Mouse (Mus musculus) heart, postnatal 10 days (tissue): ENCODE measurements around the gene Zzef1. TPM values are rescaled to one million over a fixed set of nuclear protein-coding genes. Genes with fewer than 3 reads are reported as not detected.

Experiments used
- DNase-seq, 2 experiments: peaks; one replicate each; pipeline ENCODE4 v3.0.0; 2021
- intact Hi-C: fragments of 180-260 bp; cut with DNase I; formaldehyde crosslinking; loops from one replicate; pipeline ENCODE4 v1.15.1; 2025
- total RNA-seq, 2 experiments: library from RNA; stranded (reverse); gene quantifications; 2 replicates each; pipeline ENCODE4 v1.2.3; 2021

Gene Zzef1
- total RNA-seq, 2 experiments from 2014 or later: 28.0 to 33.2 TPM

GRCm38 (mm10) chr11:72872061-72872460 is 76.0 kb downstream of the Zzef1 start:
- intact Hi-C loops: no loop called here
- DNase-seq: no peak

- DNase-seq: no peak
- intact Hi-C loops: no loop called here
Observed at GRCm38 (mm10) chr11:72892623-72893022, 96.6 kb downstream of the Zzef1 start.

DNA sequence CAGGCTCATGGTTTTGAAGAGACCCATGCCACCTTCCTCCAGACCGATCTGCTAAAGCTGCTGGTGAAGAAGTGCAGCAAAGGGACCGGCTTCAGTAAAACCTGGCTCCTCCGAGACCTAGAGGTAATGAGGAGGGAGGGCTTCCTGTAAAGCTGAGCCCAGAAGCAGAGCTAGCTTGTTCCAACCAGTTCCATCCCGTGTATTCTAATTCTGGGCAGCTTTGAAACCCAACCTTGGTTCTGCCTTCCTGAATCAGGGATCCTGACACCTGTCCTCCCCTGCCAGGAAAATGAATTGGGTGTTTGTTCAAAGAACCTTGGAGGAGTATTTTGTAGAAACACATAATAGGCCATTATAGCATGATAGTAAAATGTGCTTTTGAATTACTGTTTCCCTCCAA is 112.4 kb downstream of the Zzef1 start:
- no peak for DNase-seq
- intact Hi-C loops: no loop called here

- DNase-seq: no peak
Observed at GRCm38 (mm10) chr11:72917299-72917996, 121.4 kb downstream of the Zzef1 start.

DNA sequence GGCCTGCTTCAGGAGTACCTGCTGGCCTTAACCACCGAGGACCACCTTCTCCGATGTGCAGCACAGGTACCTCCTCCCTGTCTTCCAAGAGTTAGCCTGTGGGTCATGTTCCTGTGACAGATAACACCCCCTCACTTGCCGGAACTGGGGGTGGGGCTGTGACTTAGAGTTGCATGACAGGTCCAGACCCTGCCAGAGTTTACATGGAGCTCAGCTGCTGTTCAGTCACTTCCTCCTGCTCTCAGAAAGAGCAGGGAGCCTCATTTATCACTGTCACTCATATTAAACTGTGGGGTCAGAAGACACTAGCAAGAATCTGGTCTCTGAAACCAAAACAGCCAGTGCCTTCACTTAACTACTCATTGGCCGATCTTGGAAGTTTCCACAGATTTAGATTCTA is 127.1 kb downstream of the Zzef1 start:
- DNase-seq: no peak
- intact Hi-C loops: no loop called here

More at GRCm38 (mm10) chr11:72917299-72917996, 121.4 kb downstream of the Zzef1 start:
- intact Hi-C loops: no loop called here

DNA sequence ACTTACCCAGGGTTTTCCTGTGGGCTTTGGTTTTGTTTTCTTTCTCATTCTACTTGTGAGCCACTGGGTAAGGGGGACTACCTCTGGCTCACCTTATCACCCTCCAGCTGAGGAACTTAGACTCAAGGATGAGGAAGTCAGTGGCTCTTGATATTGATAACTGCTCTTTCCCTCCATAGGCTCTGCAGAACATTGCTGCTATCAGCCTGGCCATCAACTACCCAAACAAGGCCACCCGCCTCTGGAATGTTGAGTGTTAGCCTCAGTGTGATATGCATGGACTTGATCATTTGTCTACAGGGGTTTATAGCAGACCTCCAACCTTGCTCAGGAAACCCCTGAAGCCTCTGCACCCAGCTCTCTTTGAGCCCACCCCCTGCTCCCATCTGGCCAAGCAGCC is 128.4 kb downstream of the Zzef1 start:
- intact Hi-C loops: no loop called here
- DNase-seq: no peak

DNA sequence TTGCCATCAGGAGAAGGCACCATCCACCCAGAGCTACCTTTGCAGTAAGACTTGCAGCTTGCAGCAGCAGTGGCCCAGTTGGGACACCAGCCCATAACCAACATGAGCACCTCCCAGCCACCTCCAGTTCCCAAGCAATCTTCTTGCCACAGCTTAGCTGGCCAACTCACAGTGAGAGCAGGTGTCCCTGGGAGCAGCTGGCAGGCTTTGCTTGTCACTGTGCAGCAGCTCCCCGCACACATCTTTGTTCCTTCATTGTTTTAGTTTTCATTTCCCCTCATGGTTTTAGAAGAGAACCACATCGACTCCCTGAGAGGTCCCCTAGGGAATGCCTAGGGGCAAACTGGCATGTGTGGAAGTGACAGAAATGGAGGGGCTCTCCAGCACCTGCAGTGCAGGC is 129.0 kb downstream of the Zzef1 start:
- intact Hi-C loops: loop anchor here (5.0 kb wide), 1 partner anchor 57 kb away; no protein-coding TSS in a partner anchor
- no peak for DNase-seq

GRCm38 (mm10) chr11:72926226-72926890 is 130.3 kb downstream of the Zzef1 start:
- intact Hi-C loops: loop anchor here (1.0 to 5.0 kb wide), 4 partner anchors 34 to 112 kb away; partner anchors contain the start of gene Atp2a3
- DNase-seq: peak; percentile 75 to 84

- no peak for DNase-seq
- intact Hi-C loops: loop anchor here (5.0 kb wide), 1 partner anchor 54 kb away; no protein-coding TSS in a partner anchor
Observed at GRCm38 (mm10) chr11:72928516-72928915, 132.5 kb downstream of the Zzef1 start.

DNA sequence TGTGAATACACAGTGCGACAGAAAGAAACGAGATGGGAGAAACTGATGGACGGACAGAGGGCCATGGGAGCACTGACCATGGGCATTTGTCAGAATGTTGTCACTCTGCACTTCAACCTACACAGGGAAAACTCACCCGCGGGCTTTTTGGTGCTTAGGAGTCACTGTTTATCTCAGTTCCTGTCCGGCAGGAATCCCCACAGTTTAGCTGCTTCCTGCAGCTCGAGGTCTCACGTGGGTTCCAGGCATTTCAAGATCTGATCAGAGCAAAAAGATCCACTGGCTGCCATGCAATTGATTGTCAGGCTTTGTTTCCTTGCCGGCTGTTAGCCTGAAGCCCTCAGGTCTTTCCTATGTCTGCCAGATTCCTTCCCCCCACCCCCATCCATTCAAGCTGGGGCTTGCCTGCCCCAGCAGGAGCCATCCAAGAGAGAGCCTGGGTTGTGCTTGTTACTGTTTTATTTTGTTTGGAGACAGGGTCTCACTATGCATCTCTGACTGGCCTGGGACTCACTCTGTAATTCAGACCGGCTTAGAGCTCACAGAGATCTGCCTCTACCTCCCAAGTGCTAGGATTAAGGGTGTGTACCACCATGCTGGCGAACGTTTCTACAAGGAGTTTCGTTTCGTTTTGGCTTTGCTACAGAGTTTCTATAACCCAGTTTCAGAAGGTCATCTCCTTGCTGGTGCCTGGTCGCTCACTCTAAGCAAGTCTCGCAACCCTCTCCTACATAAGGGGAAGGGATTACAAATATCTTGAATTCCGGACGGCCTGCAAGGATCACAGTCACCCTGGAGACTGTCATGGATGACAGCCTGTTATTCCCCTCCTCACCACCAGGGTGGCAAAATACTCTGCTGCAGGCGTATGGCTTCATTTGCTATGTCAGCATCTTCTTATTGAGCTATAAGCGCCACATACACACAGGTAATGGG is 144.4 kb downstream of the Zzef1 start:
- intact Hi-C loops: no loop called here
- DNase-seq: peak; percentile 58 to 73

- intact Hi-C loops: no loop called here
- peak; percentile 43 to 49 for DNase-seq
Observed at GRCm38 (mm10) chr11:72944996-72945793, 149.2 kb downstream of the Zzef1 start.

DNA sequence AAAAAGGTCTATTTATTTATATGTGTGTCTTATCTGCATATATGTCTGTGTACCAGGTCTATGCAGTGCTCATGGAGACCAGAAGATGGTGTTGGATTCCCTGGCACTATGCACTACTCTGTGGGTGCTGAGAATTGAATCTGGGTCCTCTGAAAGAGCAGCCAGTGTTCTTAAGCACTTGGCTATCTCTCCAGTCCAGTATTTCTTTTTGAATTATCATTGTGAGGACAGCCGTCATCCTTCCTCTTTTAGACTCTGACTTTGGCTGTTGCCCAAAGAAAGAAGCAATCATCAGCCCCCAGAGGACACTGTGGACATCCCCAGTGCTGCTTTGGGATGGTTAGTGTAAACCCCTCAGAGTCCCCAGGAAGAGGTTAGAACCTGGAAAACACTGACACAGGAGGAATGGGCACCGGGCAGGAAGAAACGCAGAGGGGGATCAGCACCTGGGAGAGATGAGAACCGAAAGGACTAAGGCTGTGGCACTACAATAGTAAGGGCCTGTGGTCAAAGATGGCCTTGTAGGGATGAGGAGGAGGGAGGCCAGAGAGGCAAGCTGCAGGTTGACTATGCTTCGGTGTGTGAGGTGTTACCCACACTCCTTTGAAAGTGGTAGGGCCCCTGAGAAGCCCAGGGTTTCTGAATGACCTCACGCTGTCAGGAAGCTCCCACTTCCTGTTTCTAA is 150.0 kb downstream of the Zzef1 start:
- intact Hi-C loops: no loop called here
- peak; percentile 62 to 65 for DNase-seq

GRCm38 (mm10) chr11:72946560-72947119 is 150.6 kb downstream of the Zzef1 start:
- no peak for DNase-seq
- intact Hi-C loops: no loop called here

DNA sequence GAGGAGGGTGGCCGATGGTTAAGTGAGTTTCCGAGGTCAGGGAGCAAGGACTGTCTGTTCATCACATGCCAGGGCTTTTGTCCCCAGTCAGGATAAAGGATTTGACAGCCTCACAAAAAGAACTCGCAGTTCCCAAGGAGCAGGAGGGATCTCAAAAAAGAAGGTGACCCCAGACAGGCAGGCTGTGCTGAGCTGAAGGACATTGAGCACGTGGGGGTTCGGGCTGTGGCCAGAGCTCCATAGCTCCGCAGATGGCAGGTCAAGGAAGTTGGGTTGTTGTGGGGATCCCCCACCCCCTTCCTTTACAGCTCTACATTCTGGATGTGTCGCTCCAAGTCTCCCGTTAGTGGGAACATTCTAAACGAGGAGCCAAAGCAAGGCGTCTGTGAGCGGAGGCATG is 151.8 kb downstream of the Zzef1 start:
- intact Hi-C loops: no loop called here
- no peak for DNase-seq

GRCm38 (mm10) chr11:72948254-72948653 is 152.2 kb downstream of the Zzef1 start:
- DNase-seq: no peak
- intact Hi-C loops: no loop called here

GRCm38 (mm10) chr11:72951137-72952000 is 155.3 kb downstream of the Zzef1 start:
- intact Hi-C loops: no loop called here
- DNase-seq: peak; percentile 38 to 43

DNA sequence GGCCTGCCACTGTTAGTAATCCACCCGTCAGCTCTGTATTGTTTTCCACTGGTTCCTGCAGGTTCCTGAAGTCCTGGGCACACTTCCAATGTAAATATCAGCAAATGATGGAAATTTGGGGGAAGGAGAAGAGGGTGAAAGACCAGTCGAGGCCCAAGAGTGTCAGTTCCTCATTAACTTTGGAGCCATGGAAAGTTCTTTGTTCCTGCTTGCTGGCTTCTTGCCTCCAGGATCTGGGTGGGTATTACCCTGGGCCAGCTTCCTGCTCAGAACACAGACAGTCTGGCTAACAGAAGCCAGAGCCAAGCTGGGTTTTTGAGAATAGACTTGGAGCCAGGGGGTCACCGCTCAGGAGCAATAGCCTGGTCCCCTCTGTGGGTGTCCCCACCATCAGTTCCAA is 156.2 kb downstream of the Zzef1 start:
- DNase-seq: peak; percentile 64 to 66
- intact Hi-C loops: no loop called here

DNA sequence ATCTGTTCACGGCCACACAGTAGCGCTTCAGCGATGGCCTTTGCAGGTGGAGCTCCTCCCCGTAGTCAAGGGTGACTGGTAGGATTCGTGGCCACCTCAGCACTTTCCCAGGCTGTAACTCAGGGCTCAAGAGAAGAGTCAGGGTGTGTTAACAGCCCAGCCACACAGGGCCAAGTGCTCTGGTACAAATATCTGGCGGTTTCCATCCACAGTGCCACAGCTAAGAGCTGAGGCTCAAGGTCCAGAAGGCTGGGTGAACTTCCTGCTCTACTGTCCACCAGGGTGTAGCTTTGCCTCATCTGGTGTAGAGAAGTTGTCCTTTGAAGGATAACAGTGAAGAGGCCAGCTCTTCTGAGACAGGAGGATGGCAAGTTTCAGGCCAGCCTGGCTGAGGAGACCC is 156.7 kb downstream of the Zzef1 start:
- DNase-seq: no peak
- intact Hi-C loops: no loop called here

GRCm38 (mm10) chr11:72953116-72953439 is 157.1 kb downstream of the Zzef1 start:
- no peak for DNase-seq
- intact Hi-C loops: no loop called here
